Mouse (Mus musculus): ENCODE measurements around the gene Phldb1. TPM values are rescaled to one million over a fixed set of nuclear protein-coding genes. Genes with fewer than 3 reads are reported as not detected.

The Phldb1 gene
- total RNA-seq, 2 experiments from 2014 or later: 110 to 140 TPM

Other genes starting within 250 kb of the Phldb1 start
- under 1 TPM; 0.22 to 0.47 TPM for gene Cxcr5, start 173.3 kb downstream of the Phldb1 start, total RNA-seq (2021)
- gene Ddx6, start 130.3 kb downstream of the Phldb1 start, total RNA-seq (2021): 10 to 100 TPM; 82.0 to 85.0 TPM
- gene Treh, start 62.0 kb downstream of the Phldb1 start, total RNA-seq (2021): not detected
- gene Arcn1, start 32.6 kb upstream of the Phldb1 start, total RNA-seq (2021): 10 to 100 TPM; 84.4 to 89.0 TPM
- gene Ift46, start 32.7 kb upstream of the Phldb1 start, total RNA-seq (2021): 10 to 100 TPM; 27.2 to 41.2 TPM
- 10 to 100 TPM in 1 of 2 experiments, 1 to 10 TPM in 1; 9.6 to 10.9 TPM for gene Tmem25, start 64.1 kb upstream of the Phldb1 start, total RNA-seq (2021)
- gene Ttc36, start 67.9 kb upstream of the Phldb1 start, total RNA-seq (2021): under 1 TPM in 1 of 2 experiments, not detected in 1; 0.41 TPM
- 10 to 100 TPM; 26.1 to 29.7 TPM for gene Kmt2a, start 146.1 kb upstream of the Phldb1 start, total RNA-seq (2021)
- gene Atp5l, start 185.5 kb upstream of the Phldb1 start, total RNA-seq (2021): 1,000 to 10,000 TPM; 1,604 to 1,644 TPM
- 10 to 100 TPM; 40.7 to 44.8 TPM for gene Ube4a, start 230.4 kb upstream of the Phldb1 start, total RNA-seq (2021)
- not detected for gene Cd3g, start 245.2 kb upstream of the Phldb1 start, total RNA-seq (2021)
- gene Cd3d, start 246.6 kb upstream of the Phldb1 start, total RNA-seq (2021): under 1 TPM in 1 of 2 experiments, not detected in 1; 0.35 TPM